Mouse (Mus musculus): ENCODE results near the gene Tmeff1. TPM values are rescaled to one million over a fixed set of nuclear protein-coding genes. Genes with fewer than 3 reads are reported as not detected.

The Tmeff1 gene
- 196 and 263 TPM in 2 replicates for polyA plus RNA-seq (2015; fragmentation: Nextera tagmentation; extraction: Ambion mirVana)

DNA sequence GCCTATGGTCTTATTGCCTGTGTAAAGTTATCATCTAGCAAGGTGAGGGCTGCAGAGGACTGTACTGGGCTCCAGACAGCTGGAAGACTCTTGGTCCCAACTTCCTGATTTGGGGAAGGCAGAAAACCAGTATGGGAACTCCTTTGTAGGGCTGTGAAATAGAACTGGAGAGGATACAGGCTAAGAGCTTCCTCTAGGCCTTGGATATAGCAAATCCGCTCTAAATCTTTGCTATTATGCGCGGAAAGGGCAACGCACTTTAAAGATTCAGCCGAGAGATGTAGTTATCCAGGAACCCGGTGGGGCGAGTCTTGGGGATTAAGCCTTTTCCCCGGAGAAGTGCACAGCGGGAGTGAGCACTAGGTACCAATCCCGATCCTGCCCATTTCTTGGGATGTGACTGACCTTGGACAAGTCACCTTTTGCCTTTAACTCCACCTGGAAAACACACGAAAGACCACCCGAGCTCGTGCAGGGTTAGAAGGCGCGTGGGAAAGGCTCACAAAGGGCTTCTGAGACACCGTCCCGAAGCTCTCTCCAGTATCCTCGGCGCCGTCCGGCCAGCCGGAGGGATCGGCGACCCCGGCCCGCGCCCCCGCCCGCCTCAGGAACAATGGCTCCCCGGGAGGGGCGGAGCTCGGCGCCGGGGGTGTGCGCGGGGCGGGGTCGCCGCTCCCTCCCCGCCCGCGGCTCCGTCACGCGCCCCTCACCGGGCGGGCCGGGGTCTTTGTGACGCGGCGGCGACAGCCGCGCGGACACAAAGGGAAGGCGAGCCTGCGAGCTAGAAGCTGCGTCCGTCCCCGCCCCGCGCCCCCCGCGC, at the start of gene Tmeff1:
Gene Tmeff1 (plus strand): TSS at position 754 of the 820 bp plus-strand sequence.
- under 1% methylated on average over 39 of the region's 64 CpGs for WGBS
- no peaks in the 10 kb centered on the region for H3K36me3 ChIP-seq
- no peaks in the 10 kb centered on the region for H3K27me3 ChIP-seq
- H3K4me3 ChIP-seq (replicated peaks): peak within 1 kb of the TSS; percentile 97
- H3K4me1 ChIP-seq (replicated peaks): peaks cover 60% of the 10 kb centered on the region
- peak; percentile 85 for ATAC-seq
- H3K9ac ChIP-seq (replicated peaks): peak within 1 kb of the TSS; percentile 99
- no peaks in the 10 kb centered on the region for H3K9me3 ChIP-seq
- peak within 1 kb of the TSS; percentile 80 for H3K4me2 ChIP-seq (replicated peaks)
- H3K27ac ChIP-seq: peak within 1 kb of the TSS; percentile 100

DNA sequence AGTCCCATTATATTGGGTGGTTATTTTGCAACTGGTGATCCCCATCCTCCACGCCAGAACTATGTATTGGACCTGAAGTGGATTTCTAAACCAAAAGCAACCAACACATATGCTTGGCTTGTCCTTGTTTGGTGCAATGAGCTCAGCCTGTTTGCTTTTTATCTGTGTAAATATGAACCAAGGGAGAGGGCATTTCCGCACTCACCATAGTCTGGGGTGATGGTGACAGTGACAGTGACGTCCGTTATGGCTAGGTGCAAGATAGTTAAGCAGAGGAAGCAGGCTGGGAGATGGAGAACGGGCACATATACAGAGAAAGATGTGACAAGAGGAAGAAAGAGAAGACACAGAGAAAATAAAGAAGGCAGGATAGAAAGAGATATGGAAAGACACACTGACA, 48.7 kb upstream of the Tmeff1 start:
- no peaks in the 10 kb centered on the region for H3K36me3 ChIP-seq
- no peak overlapping the region for H3K27ac ChIP-seq
- no peak for ATAC-seq
- no peak overlapping the region for H3K4me3 ChIP-seq (replicated peaks)
- no peaks in the 10 kb centered on the region for H3K27me3 ChIP-seq
- H3K4me2 ChIP-seq (replicated peaks): no peak overlapping the region
- H3K9me3 ChIP-seq: no peaks in the 10 kb centered on the region
- 87% methylated on average over 5 of the region's 5 CpGs for WGBS
- H3K9ac ChIP-seq (replicated peaks): no peak overlapping the region
- peaks cover 7% of the 10 kb centered on the region for H3K4me1 ChIP-seq (replicated peaks)

DNA sequence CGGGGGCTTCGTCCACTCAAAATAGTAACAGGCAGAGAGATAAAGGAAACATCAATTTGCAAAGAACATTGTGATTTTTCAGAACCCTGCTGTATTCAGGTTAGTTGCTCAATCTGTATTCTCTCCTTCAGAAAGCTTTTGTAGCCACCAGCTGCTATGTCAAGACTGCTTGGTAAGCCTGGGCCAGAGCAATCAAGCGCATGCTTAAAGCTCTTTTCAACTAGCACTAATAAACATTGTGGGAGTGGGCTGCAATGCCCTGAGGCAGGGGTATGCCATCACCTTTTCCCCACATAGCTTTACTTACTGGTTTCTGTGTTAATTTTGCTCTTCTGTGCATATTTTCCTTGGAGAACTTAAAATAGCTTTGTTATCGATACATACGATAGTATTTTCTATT, 48.0 kb upstream of the Tmeff1 start:
- no peak overlapping the region for H3K27ac ChIP-seq
- no peak overlapping the region for H3K9ac ChIP-seq (replicated peaks)
- H3K4me3 ChIP-seq (replicated peaks): no peak overlapping the region
- no peaks in the 10 kb centered on the region for H3K27me3 ChIP-seq
- H3K4me1 ChIP-seq (replicated peaks): peaks cover 13% of the 10 kb centered on the region
- WGBS: 79% methylated on average over 5 of the region's 5 CpGs
- H3K36me3 ChIP-seq: no peaks in the 10 kb centered on the region
- H3K9me3 ChIP-seq: no peaks in the 10 kb centered on the region
- ATAC-seq: no peak
- H3K4me2 ChIP-seq (replicated peaks): no peak overlapping the region

DNA sequence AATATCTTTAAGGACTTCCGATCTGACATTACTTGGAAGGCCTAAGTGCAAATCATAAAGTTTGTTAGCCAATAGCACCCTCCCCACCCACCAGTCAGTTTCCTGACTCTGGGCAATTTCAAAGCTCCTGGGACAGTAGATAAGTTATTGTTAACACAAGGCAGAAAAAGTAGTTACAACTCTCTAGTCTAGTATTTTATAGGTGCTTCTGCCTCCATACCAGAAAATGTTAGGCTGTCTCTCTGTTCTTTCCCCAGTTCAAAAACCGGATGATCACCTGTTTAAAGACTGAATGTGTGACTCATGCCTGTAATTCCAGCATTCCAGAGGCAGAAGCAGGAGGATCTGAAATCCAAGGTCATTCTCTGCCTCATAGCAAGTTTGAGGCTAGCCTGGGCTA, 46.4 kb upstream of the Tmeff1 start:
- H3K36me3 ChIP-seq: no peaks in the 10 kb centered on the region
- ATAC-seq: no peak
- 93% methylated on average over 2 of the region's 2 CpGs for WGBS

DNA sequence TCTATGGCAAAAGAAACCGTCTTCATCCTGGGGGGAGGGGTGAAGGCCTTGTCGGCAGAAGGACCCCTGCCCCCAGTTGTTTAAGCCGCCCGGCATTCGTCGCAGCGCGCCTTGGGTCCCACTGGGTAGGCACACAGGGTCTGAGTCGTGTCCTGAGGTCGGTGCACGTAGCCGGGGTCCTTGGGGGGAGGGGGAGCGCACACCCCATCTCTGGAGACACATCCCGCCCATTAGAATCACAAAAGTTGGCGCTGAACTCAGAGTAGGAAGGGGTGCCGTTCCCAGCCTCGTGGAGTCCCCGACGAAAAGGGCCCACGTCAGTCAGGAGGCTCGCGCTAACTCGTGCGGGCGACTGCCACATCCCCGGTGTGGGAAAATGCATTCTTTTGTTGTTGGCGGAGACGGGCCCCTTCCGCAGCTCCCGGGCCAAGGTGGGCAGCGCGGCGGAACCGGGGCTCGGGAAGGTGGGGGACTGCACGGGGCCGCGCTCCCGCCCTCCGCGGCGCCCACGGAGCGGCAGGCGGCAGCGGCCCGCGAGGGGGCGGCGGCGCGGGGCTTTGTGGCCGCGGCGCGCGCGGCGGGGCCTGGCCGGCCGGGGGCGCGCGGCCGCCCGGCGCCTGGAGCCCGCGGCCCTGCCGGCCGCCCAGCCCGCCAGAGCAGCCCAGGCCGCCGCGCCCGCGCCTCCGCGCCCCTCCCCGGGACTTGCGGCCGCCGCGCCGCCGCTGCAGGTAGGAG, 45.0 kb upstream of the Tmeff1 start, which contains the start of gene Msantd3:
Gene Msantd3 (plus strand): TSS at position 95 of the 735 bp plus-strand sequence.
- Histone ChIP-seq H3K36me3 (no peaks in the 10 kb centered on the region), H3K4me3 (replicated peaks) (peak within 1 kb of the TSS; percentile 93), H3K4me2 (replicated peaks) (peak within 1 kb of the TSS; percentile 83), H3K9ac (replicated peaks) (peak within 1 kb of the TSS; percentile 99), H3K9me3 (no peaks in the 10 kb centered on the region), H3K27me3 (no peaks in the 10 kb centered on the region), H3K4me1 (replicated peaks) (peaks cover 43% of the 10 kb centered on the region), H3K27ac (peak within 1 kb of the TSS; percentile 96)
- ATAC-seq: peak; percentile 77
- WGBS: under 1% methylated on average over 57 of the region's 86 CpGs

More for the DNA sequence above, 46.4 kb upstream of the Tmeff1 start:
- H3K4me1 ChIP-seq (replicated peaks): peaks cover 29% of the 10 kb centered on the region
- H3K9ac ChIP-seq (replicated peaks): no peak overlapping the region
- no peaks in the 10 kb centered on the region for H3K27me3 ChIP-seq
- H3K27ac ChIP-seq: no peak overlapping the region
- H3K4me3 ChIP-seq (replicated peaks): no peak overlapping the region
- H3K4me2 ChIP-seq (replicated peaks): no peak overlapping the region
- no peaks in the 10 kb centered on the region for H3K9me3 ChIP-seq

DNA sequence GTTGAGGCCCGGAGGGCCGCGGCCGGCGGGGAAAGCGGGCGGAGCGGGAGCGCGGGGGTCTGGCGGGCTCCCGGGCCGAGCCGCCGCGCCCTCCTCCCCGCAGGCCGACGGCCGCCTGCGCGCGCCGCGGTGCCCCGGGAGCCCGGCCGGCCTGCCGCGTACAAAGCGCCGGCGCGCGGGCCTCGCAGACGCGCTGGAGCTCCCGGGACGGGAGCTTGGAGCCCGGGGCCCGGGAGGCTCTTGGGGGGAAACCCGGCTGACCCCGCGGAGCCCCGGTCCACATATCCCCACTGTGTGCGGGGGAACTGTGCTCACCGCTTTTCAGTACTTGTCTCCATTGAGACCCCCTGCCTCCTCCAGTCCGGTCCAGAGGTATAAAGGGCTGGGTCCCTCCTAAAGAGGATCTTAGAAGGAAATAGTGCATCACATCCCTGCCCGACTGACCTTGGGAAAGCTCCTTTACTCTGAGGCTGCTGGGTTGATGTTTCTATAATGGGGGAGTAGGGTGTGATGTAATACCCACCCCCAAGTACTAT, 44.3 kb upstream of the Tmeff1 start:
- WGBS: under 1% methylated on average over 37 of the region's 50 CpGs
- H3K4me3 ChIP-seq (replicated peaks): peak overlapping the region; percentile 93
- H3K27ac ChIP-seq: peak overlapping the region; percentile 96
- no peaks in the 10 kb centered on the region for H3K36me3 ChIP-seq
- no peaks in the 10 kb centered on the region for H3K27me3 ChIP-seq
- peak; percentile 72 for ATAC-seq
- H3K4me1 ChIP-seq (replicated peaks): peaks cover 50% of the 10 kb centered on the region
- H3K4me2 ChIP-seq (replicated peaks): peak overlapping the region; percentile 83
- H3K9ac ChIP-seq (replicated peaks): peak overlapping the region; percentile 99
- H3K9me3 ChIP-seq: no peaks in the 10 kb centered on the region

DNA sequence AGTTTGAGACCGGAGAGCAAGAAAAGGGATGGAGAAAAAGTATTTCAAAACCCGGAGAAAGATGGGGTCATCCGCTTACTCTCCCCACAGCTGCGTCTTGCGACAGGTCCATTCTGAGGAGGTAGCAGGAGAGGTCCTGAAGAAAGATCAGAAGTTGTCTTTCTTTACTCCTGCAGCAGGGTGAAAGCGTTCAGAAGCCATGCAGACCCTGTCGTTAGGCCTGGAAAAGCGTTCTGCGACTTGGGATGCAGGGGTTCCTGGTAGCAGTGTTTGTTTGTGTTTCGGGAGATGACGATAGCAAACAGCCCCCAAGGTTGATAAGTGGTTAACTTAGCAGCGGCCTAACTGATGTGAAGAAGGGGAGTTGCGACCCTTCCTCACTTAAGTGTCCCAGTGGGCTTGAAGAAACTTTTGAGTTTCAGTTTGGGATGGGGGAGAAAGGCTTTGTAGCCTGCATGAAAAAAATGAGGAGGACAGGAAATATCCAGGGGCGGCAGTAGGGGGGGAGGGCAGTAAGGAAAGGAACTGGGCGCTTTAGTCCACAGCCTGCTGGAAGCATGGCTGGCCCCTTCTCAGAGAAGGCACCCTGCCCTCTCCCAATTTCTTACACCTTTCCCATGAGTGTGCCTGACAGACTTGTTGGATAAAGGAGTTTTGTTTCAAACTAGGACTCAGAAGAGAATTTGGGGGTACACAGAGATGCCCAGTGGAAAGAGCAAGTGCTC, 43.3 kb upstream of the Tmeff1 start:
- WGBS: 2% methylated on average over 15 of the region's 15 CpGs
- Histone ChIP-seq H3K27ac (peak overlapping the region; percentile 47), H3K4me1 (replicated peaks) (peaks cover 60% of the 10 kb centered on the region)

DNA sequence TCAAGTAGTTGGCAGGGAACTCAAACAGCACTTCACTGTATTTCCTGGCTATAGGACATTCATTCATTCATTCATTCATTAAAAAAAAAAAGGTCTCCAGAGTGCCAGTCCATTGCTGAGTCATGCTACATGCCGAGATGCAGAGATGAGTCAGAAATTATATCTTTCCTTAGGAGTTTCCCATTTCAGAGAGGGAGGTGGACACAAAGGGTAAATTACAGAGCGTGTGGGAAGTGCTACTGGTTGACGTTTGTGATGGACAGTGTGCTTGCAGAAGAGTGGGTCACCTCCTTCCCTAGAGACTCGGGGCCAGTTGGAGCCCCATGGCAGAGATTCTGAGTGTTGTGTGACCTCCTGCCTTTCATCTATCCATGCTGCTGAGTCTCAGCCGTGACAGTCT, 42.6 kb upstream of the Tmeff1 start:
- Histone ChIP-seq H3K4me3 (replicated peaks) (peak overlapping the region; percentile 93), H3K4me2 (replicated peaks) (peak overlapping the region; percentile 83), H3K36me3 (no peaks in the 10 kb centered on the region), H3K9me3 (no peaks in the 10 kb centered on the region), H3K27me3 (no peaks in the 10 kb centered on the region), H3K4me1 (replicated peaks) (peaks cover 67% of the 10 kb centered on the region), H3K9ac (replicated peaks) (peak overlapping the region; percentile 99), H3K27ac (no peak overlapping the region)
- 28% methylated on average over 5 of the region's 5 CpGs for WGBS
- ATAC-seq: no peak

More for the DNA sequence above, 43.3 kb upstream of the Tmeff1 start:
- ATAC-seq: no peak
- Histone ChIP-seq H3K9me3 (no peaks in the 10 kb centered on the region), H3K36me3 (no peaks in the 10 kb centered on the region), H3K27me3 (no peaks in the 10 kb centered on the region), H3K4me2 (replicated peaks) (peak overlapping the region; percentile 83), H3K9ac (replicated peaks) (peak overlapping the region; percentile 99), H3K4me3 (replicated peaks) (peak overlapping the region; percentile 93)

DNA sequence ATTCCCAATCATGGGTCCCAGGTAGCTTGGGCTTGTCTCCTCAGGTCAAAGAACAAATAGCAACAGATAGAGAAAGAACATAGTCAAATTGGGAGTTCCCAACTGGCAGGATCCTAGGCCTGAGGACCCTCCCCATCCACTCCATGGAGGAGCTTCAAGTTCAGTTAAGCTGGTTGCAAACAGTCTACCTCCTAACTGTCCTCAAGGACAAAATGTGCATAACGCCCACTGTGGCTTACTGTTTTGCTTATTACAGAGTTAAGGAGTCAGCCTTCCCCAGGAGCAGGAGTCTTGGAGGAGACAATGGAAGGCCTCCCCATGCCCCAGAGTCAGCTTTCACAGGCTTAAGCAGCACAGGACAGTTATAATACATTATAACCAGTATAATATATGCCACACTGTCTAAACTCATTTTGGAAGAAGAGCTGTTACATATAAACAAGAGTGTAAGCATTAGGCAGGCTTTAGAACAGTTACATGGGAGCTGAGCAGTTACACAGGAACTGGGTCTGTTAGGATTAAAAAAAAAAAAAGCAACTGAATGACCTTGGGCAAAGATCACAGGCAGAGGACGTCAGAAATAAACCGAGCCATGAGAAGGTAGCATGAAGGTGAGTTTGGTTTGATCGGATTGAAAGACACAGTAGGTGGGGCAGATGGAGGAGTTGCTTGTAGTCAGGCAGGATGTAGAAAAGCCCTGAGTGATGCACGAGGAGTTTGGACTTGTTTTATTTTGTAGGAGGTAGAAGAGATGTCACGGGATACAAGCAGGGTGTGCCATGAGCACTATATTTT, 41.7 kb upstream of the Tmeff1 start:
- H3K4me3 ChIP-seq (replicated peaks): no peak overlapping the region
- peaks cover 76% of the 10 kb centered on the region for H3K4me1 ChIP-seq (replicated peaks)
- WGBS: 60% methylated on average over 6 of the region's 6 CpGs
- H3K9ac ChIP-seq (replicated peaks): no peak overlapping the region
- no peaks in the 10 kb centered on the region for H3K36me3 ChIP-seq
- no peak for ATAC-seq
- no peaks in the 10 kb centered on the region for H3K27me3 ChIP-seq
- no peak overlapping the region for H3K27ac ChIP-seq
- no peaks in the 10 kb centered on the region for H3K9me3 ChIP-seq
- peak overlapping the region; percentile 83 for H3K4me2 ChIP-seq (replicated peaks)

DNA sequence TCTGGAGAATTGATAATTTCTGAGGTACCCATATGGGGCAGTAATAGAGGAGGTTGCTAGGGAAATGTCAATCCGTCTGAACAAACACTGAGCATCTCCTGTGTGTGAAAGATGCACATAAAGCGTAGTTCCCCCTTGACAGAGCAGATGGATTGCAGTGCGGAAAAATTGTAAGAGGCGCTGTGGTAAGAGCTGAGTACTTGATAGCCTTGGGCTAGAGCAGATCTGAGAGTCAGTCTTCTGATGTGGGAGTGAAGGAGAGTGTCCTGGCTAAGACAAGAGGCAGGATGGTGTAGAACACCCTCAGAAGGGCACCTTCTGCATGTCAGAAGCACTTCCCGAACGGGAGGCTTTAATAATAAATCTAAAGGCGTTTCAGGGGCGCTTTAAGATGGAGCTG, 40.8 kb upstream of the Tmeff1 start:
- Histone ChIP-seq H3K9me3 (no peaks in the 10 kb centered on the region), H3K27me3 (no peaks in the 10 kb centered on the region), H3K36me3 (no peaks in the 10 kb centered on the region), H3K4me1 (replicated peaks) (peaks cover 85% of the 10 kb centered on the region), H3K4me2 (replicated peaks) (0 out of 2 replicates have a peak overlapping the region, but pooled peaks have one; percentile 2), H3K9ac (replicated peaks) (0 out of 2 replicates have a peak overlapping the region, but pooled peaks have one; percentile 16), H3K27ac (peak overlapping the region; percentile 25; the same call in 1 of the 2 replicates), H3K4me3 (replicated peaks) (no peak overlapping the region)
- ATAC-seq: no peak
- 55% methylated on average over 8 of the region's 8 CpGs for whole genome bisulfite sequencing

DNA sequence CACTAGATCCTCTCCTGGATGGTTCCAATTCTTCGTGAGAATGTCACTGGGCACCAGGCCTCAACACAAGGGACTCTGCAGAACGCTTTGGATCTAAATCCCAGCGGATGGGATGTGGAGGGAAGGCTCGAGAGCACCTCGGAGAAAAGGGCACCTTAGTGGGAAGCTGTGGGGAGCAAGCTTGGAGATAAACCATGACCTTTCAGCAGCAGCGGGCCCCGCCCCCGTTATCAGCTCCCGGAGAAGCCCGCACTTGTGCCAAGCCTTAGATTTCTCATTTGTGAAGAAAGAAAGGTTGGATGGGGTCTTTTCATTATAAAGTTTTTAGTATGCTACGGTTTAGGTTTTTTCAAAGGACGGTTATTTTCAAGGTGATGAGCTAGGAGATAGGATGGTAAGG, 39.0 kb upstream of the Tmeff1 start:
- 38% methylated on average over 12 of the region's 12 CpGs for WGBS

More for the DNA sequence above, 39.0 kb upstream of the Tmeff1 start:
- no peaks in the 10 kb centered on the region for H3K36me3 ChIP-seq
- peaks cover 85% of the 10 kb centered on the region for H3K4me1 ChIP-seq (replicated peaks)
- peak overlapping the region; percentile 83 for H3K27ac ChIP-seq
- H3K27me3 ChIP-seq: no peaks in the 10 kb centered on the region
- peak overlapping the region; percentile 59; the same call in 1 of the 2 replicates for H3K9ac ChIP-seq (replicated peaks)
- no peak overlapping the region for H3K4me3 ChIP-seq (replicated peaks)
- 0 out of 2 replicates have a peak overlapping the region, but pooled peaks have one; percentile 29 for H3K4me2 ChIP-seq (replicated peaks)
- no peaks in the 10 kb centered on the region for H3K9me3 ChIP-seq
- no peak for ATAC-seq
